Mouse (Mus musculus) v-Abl transformed pro-B cells (cell line): ENCODE measurements around the gene Simc1.

Source experiments
- in situ Hi-C, 2 experiments: fragments of 400-800 bp; cut with MboI; formaldehyde crosslinking; loops; one replicate each; pipeline ENCODE4 v1.15.1; 2025; ENCODE audit not compliant: unreplicated experiment in 2 of 2

Simc1 gene

GRCm38 (mm10) chr13:54521181-54521580 lies 17.6 kb downstream of the Simc1 start:
- in situ Hi-C loops = loop anchor here in 1 of 2 experiments (5.0 kb wide), 1 partner anchor 64 kb away; no protein-coding TSS in a partner anchor

GRCm38 (mm10) chr13:54527140-54527539 lies 23.6 kb downstream of the Simc1 start:
- in situ Hi-C loops = no loop called here

- in situ Hi-C loops = loop anchor here in 1 of 2 experiments (10.0 kb wide), 1 partner anchor 427 kb away; no protein-coding TSS in a partner anchor
Measured at GRCm38 (mm10) chr13:54532134-54532533, 28.6 kb downstream of the Simc1 start.

- in situ Hi-C loops = no loop called here
Measured at GRCm38 (mm10) chr13:54548036-54548435, 44.5 kb downstream of the Simc1 start.

GRCm38 (mm10) chr13:54556176-54556575 lies 52.6 kb downstream of the Simc1 start:
- in situ Hi-C loops = no loop called here

- in situ Hi-C loops = no loop called here
Measured at GRCm38 (mm10) chr13:54556796-54557195, 53.2 kb downstream of the Simc1 start.

- in situ Hi-C loops = no loop called here
Measured at GRCm38 (mm10) chr13:54557652-54558051, 54.1 kb downstream of the Simc1 start.

- in situ Hi-C loops = no loop called here
Measured at GRCm38 (mm10) chr13:54559656-54560055, 56.1 kb downstream of the Simc1 start.

GRCm38 (mm10) chr13:54560608-54561007 lies 57.0 kb downstream of the Simc1 start:
- in situ Hi-C loops = no loop called here

GRCm38 (mm10) chr13:54562562-54562961 lies 59.0 kb downstream of the Simc1 start:
- in situ Hi-C loops = no loop called here

GRCm38 (mm10) chr13:54564232-54565200 lies 60.9 kb downstream of the Simc1 start:
- in situ Hi-C loops = no loop called here

GRCm38 (mm10) chr13:54565201-54565581 lies 61.6 kb downstream of the Simc1 start, which contains the start of gene 4833439L19Rik:
Gene 4833439L19Rik, minus strand, starts transcription at chr13:54565435.
- in situ Hi-C loops = no loop called here

GRCm38 (mm10) chr13:54565594-54566345 lies 62.2 kb downstream of the Simc1 start:
- in situ Hi-C loops = no loop called here

- in situ Hi-C loops = no loop called here
Measured at GRCm38 (mm10) chr13:54568380-54568779, 64.8 kb downstream of the Simc1 start.

- in situ Hi-C loops = no loop called here
Measured at GRCm38 (mm10) chr13:54569282-54569681, 65.7 kb downstream of the Simc1 start.

- in situ Hi-C loops = no loop called here
Measured at GRCm38 (mm10) chr13:54570736-54571135, 67.2 kb downstream of the Simc1 start.

GRCm38 (mm10) chr13:54571637-54572036 lies 68.1 kb downstream of the Simc1 start:
- in situ Hi-C loops = no loop called here

- in situ Hi-C loops = no loop called here
Measured at GRCm38 (mm10) chr13:54572621-54573020, 69.0 kb downstream of the Simc1 start.

- in situ Hi-C loops = no loop called here
Measured at GRCm38 (mm10) chr13:54574854-54575481, 71.4 kb downstream of the Simc1 start, which contains the start of gene Arl10. Gene Arl10, plus strand, starts transcription at chr13:54575015.

GRCm38 (mm10) chr13:54575489-54575888 lies 71.9 kb downstream of the Simc1 start:
- in situ Hi-C loops = no loop called here
